Comparison of ENCODE assay signal across 9 mouse cellular contexts in genomic region chr19:56400200-56400599, GRCm38 (mm10). TPM values are rescaled to one million over a fixed set of nuclear protein-coding genes. Genes with fewer than 3 reads are reported as not detected.
A peak's percentile ranks its signal among the peaks of the same experiment; 100 is the strongest.
DNase-seq lines count a peak whose midpoint lies in the region; ATAC-seq and TF ChIP-seq lines count a peak whose summit lies in the region.
"Had no signal": no experiment of that assay in that cellular context is flagged by ENCODE, and none has a peak within 500 bp of the region (broad histone marks: within the 10 kb centered on the region; RNA-seq: fewer than 3 reads in every experiment).

No protein-coding gene starts in this region.

- H3K4me2 ChIP-seq in kidney, postnatal 0 days (ENCODE audit: low read length) = no peak overlapping the region
- H3K4me2 ChIP-seq in midbrain, embryonic 14.5 days (ENCODE audit: low read length) = no peak overlapping the region
- H3K4me2 ChIP-seq: embryonic facial prominence, embryonic 15.5 days had no signal

- peak; percentile 90 for DNase-seq in CD4-positive, CD25-positive, alpha-beta regulatory T cell, adult 2 months (ENCODE audit: low read depth, low spot score)
- peak; percentile 90 for DNase-seq in R1 (ENCODE audit: low read depth, low spot score)
- peak; percentile 77 for DNase-seq in gastrocnemius, adult 18-20 months (ENCODE audit: low spot score)
- DNase-seq in kidney, postnatal 0 days (ENCODE audit: low spot score) = peak; percentile 50
- peak; percentile 88 for DNase-seq in testis, postnatal 10 days (ENCODE audit: low spot score)
- DNase-seq in left cerebral cortex, adult 2 months (ENCODE audit: extremely low spot score in 1 of 2, low spot score in 2 of 2) = no peak
- no peak for DNase-seq in midbrain, embryonic 14.5 days

- no peak overlapping the region for H3K9ac ChIP-seq in kidney, postnatal 0 days (ENCODE audit: low read depth, low read length)
- no peak overlapping the region for H3K9ac ChIP-seq in midbrain, embryonic 14.5 days (replicated peaks; ENCODE audit: low read length)
- H3K9ac ChIP-seq: embryonic facial prominence, embryonic 15.5 days had no signal

- H3K9me3 ChIP-seq in kidney, postnatal 0 days (replicated peaks; ENCODE audit: low read length) = no peaks in the 10 kb centered on the region
- H3K9me3 ChIP-seq in megakaryocyte, embryonic 14.5 days = no peaks in the 10 kb centered on the region
- no peaks in the 10 kb centered on the region for H3K9me3 ChIP-seq in midbrain, embryonic 14.5 days (ENCODE audit: control insufficient read depth, low read length)
- H3K9me3 ChIP-seq: embryonic facial prominence, embryonic 15.5 days had no signal

- H3K36me3 ChIP-seq in kidney, postnatal 0 days (ENCODE audit: insufficient read depth, low read length) = peaks cover 4% of the 10 kb centered on the region; the same call in 1 of the 2 replicates
- H3K36me3 ChIP-seq in megakaryocyte, embryonic 14.5 days (replicated peaks; ENCODE audit: low read length) = peaks cover 43% of the 10 kb centered on the region
- no peaks in the 10 kb centered on the region for H3K36me3 ChIP-seq in midbrain, embryonic 14.5 days (ENCODE audit: control insufficient read depth, insufficient read depth, low read length)

- 48% methylated on average over 14 of the region's 14 CpGs for WGBS in kidney, postnatal 0 days
- WGBS in midbrain, embryonic 14.5 days = 54% methylated on average over 14 of the region's 14 CpGs

- no peak overlapping the region for H3K27ac ChIP-seq in kidney, postnatal 0 days
- H3K27ac ChIP-seq in left cerebral cortex, adult 2 months = no peak overlapping the region
- H3K27ac ChIP-seq in midbrain, embryonic 14.5 days (replicated peaks; ENCODE audit: low read depth, low read length) = no peak overlapping the region
- H3K27ac ChIP-seq: embryonic facial prominence, embryonic 15.5 days had no signal

- no peak for TF ChIP-seq CTCF in kidney, postnatal 0 days (IDR thresholded peaks at IDR 0.05; ENCODE audit: low read depth)
- no peak; the same call in 1 of the 2 replicates for TF ChIP-seq CTCF in left cerebral cortex, adult 2 months (IDR thresholded peaks at IDR 0.05)

- 0 out of 2 replicates have a peak, but pooled peaks cover 9% of the 10 kb centered on the region for H3K4me1 ChIP-seq in kidney, postnatal 0 days (replicated peaks; ENCODE audit: insufficient read depth, low read length)
- peaks cover 53% of the 10 kb centered on the region for H3K4me1 ChIP-seq in megakaryocyte, embryonic 14.5 days
- peaks cover 9% of the 10 kb centered on the region; the same call in 1 of the 2 replicates for H3K4me1 ChIP-seq in midbrain, embryonic 14.5 days (ENCODE audit: control insufficient read depth, insufficient read depth, low read length)

- no peak overlapping the region for H3K4me3 ChIP-seq in kidney, postnatal 0 days (replicated peaks; ENCODE audit: low read depth, low read length)
- peak overlapping the region; percentile 78 for H3K4me3 ChIP-seq in megakaryocyte, embryonic 14.5 days (replicated peaks)
- no peak overlapping the region for H3K4me3 ChIP-seq in left cerebral cortex, adult 2 months
- no peak overlapping the region for H3K4me3 ChIP-seq in midbrain, embryonic 14.5 days (replicated peaks; ENCODE audit: low read depth, low read length)
- H3K4me3 ChIP-seq: embryonic facial prominence, embryonic 15.5 days had no signal

- peak; percentile 69 for ATAC-seq in kidney, postnatal 0 days (replicated peaks; ENCODE audit: low FRiP score, low read depth)
- ATAC-seq in midbrain, embryonic 14.5 days (ENCODE audit: low FRiP score, low TSS enrichment) = no peak

- H3K27me3 ChIP-seq in kidney, postnatal 0 days (ENCODE audit: insufficient read depth, low read length) = no peaks in the 10 kb centered on the region
- no peaks in the 10 kb centered on the region for H3K27me3 ChIP-seq in megakaryocyte, embryonic 14.5 days (replicated peaks)
- H3K27me3 ChIP-seq in midbrain, embryonic 14.5 days (ENCODE audit: control insufficient read depth, insufficient read depth, low read length) = peaks cover 12% of the 10 kb centered on the region; the same call in 1 of the 2 replicates

- intact Hi-C loops in left cerebral cortex, adult 2 months (cut with DNase I) = no loop called here

RNA-seq across cellular contexts. Expression of gene Casp7, which starts 3.3 kb away (rescaled TPM):
- 1 to 10 TPM; 3.3 to 3.7 TPM for total RNA-seq in gastrocnemius, adult 18-20 months (2021)
- 24.2 and 28.6 TPM in 2 replicates for polyA plus RNA-seq in kidney, postnatal 0 days (2015; fragmentation: Nextera tagmentation; extraction: Ambion mirVana)
- polyA plus RNA-seq in megakaryocyte, embryonic 14.5 days (2012; ENCODE audit: insufficient read depth, low replicate concordance) = 2.5 and 2.6 TPM in 2 replicates
- 1 to 10 TPM; 3.9 to 4.1 TPM for total RNA-seq in left cerebral cortex, adult 2 months (2021)
- 17.2 and 19.3 TPM in 2 replicates for polyA plus RNA-seq in midbrain, embryonic 14.5 days (2014; fragmentation: Nextera tagmentation; extraction: Ambion mirVana)

RNA-seq across cellular contexts. Expression of gene Nrap, which starts 10.4 kb away (rescaled TPM):
- 1,000 to 10,000 TPM; 1,001 to 1,024 TPM for total RNA-seq in gastrocnemius, adult 18-20 months (2021)
- polyA plus RNA-seq in kidney, postnatal 0 days (2015; fragmentation: Nextera tagmentation; extraction: Ambion mirVana) = 0.41 and 0.42 TPM in 2 replicates
- polyA plus RNA-seq in megakaryocyte, embryonic 14.5 days (2012; ENCODE audit: insufficient read depth, low replicate concordance) = not detected in 2 replicates
- total RNA-seq in left cerebral cortex, adult 2 months (2021) = under 1 TPM; 0.63 to 0.87 TPM
- polyA plus RNA-seq in midbrain, embryonic 14.5 days (2014; fragmentation: Nextera tagmentation; extraction: Ambion mirVana) = 0.23 and 0.37 TPM in 2 replicates

Comparison
In these comparisons a context has a peak if more than half of its experiments do, and no peak if none do; other contexts are left out.
1. DNase-seq: peak in CD4-positive, CD25-positive, alpha-beta regulatory T cell, adult 2 months (single experiment), R1 (single experiment), gastrocnemius, adult 18-20 months (single experiment), kidney, postnatal 0 days (single experiment) and testis, postnatal 10 days (single experiment); none in left cerebral cortex, adult 2 months (0 of 2) and midbrain, embryonic 14.5 days (single experiment).